Mouse (Mus musculus) urinary bladder, postnatal 0 days (tissue): ENCODE results near the gene Mafg. TPM values are rescaled to one million over a fixed set of nuclear protein-coding genes. Genes with fewer than 3 reads are reported as not detected.

Experiments used
- microRNA-seq: library from miRNA; unstranded; fragments of <30 nt; microRNA quantifications from one replicate; pipeline ENCODE4, GENCODE M21; 2016
- polyA plus RNA-seq: library from polyadenylated mRNA; unstranded; fragments of >200 nt; fragmentation: Nextera tagmentation; extraction: Ambion mirVana; gene quantifications from 2 replicates; pipeline ENCODE4 v1.2.1, GENCODE M21; 2015

The Mafg gene
- polyA plus RNA-seq = 19.3 and 22.6 TPM in 2 replicates

DNA sequence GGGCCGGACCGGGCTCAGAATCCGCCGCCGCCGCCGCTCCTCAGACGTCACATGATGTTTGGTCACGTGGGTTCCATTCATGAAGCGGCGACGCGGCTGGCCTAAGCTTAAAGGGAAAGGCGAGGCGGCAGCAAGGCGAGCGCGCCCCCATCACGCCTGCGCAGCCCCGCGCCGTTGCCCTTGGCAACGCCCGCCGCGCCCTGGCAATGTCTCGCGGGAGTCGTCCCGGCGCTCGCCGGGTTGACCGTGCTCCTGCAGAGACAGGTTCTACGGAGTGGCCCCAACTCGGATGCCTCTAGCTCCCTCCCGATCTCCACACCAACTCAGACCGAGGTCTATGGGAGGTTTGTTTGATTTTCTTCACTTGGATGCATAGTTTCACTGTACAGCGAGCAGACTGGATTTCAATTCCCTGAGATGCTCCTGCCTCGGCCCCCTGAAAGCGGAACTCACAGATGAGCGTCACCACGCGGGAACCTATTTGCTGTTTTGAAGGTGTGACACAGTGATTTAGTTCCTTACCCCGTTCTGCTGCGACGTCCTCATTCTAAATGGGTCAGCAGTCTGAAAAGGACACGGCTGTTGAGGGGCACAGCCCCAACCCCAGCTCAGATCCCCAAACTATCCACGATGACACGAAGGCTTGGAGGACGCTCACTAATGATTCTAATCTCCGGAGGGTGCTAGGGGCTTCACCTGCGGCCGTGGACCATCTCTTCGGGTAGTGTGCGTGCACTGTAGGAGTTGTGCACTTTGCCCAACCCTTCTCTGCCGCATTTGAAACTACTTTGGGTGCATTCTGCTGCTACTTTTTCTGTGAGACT is at the start of gene Mafg:
Gene Mafg, minus strand, starts transcription at position 81 of the 824 bp plus-strand sequence.

DNA sequence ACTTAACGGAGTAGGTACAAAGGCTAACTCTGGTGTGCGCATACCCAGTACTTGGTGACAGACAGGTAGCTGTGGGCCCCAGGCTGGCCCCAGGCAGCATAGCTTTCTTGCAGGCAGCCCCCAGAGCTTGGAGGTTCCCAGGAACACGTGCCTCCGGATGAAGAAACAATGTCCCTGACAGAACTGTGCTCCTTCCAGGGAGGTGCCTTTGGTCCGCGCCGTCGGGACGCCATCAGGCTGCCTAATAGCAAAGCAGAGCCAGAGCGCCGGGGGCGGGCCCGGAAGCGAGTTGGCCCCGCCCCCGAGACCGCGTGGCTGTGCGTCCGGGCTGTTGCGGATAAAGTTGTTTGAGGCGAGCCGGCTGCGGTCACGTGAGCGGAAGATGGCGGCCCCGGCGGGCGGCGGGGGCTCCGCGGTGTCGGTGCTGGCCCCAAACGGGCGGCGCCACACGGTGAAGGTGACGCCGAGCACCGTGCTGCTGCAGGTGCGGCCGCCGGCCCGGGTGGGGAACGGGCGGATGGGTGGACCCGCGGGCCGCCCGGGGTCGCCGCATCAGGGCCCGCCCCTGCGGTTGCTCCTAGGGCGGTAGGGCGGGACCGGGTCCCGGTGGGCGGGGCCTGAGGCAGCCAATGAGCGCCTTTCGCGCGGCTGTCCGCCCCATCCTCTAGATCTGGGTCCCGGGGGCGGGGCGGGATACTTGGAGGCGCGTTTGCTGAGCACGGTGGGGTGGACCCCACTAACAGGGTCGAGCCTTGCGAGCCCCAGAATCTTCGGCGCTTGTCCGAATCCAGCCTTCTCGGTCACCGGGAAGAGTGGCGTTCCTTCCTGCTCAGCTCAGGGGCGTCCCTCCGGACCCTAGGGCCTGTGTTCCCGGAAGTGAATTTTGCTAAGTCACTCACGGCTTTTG is 39.5 kb upstream of the Mafg start, which contains the start of gene Aspscr1:
Gene Aspscr1, plus strand, starts transcription at position 287 of the 907 bp plus-strand sequence.

DNA sequence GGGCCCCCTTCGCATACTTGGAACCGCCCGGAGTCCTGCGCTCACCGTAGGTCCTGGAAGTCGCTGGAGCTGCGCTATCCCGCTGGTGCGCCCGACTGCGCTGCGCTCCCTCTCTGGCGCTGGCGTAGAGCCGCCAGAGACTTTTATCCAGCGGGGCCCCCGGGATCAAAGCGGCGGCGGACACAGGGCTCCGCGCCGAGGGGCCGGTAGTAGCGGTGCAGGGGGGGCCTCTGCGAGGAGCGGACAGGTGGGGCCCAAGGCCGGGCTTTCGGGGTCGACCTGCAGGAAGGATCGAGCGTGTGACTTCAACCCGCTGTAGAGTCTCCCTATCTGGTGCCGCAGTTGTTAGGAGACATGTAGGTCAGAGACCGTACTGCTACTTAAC is 27.7 kb upstream of the Mafg start, which contains the start of gene Notum:
Gene Notum, minus strand, starts transcription at position 100 of the 385 bp plus-strand sequence.

DNA sequence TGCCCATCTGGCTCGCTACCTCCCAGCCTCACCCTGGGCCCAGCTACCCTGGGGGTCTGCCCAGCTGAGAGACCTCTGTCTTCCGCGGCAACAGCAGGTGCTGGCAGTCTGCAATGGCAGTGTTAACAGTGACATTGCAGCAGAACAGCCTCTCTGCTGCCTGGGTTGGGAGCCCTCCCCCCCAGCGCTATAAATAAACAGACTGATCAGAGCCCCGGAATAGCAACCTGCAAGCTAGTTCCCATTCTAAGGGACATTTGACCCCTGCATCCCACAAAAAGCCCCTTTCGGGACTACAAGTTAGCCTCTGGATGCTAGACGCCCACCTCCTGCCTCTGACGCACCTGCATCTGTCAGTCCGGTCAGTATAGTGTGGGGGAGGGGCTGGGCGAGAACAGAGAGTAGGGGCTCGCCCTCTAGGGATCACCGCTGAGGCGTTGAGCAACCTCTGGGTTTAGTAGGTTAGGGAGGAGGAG is 14.6 kb upstream of the Mafg start, which contains the start of gene Myadml2:
Gene Myadml2, minus strand, starts transcription at position 158 of the 476 bp plus-strand sequence.

DNA sequence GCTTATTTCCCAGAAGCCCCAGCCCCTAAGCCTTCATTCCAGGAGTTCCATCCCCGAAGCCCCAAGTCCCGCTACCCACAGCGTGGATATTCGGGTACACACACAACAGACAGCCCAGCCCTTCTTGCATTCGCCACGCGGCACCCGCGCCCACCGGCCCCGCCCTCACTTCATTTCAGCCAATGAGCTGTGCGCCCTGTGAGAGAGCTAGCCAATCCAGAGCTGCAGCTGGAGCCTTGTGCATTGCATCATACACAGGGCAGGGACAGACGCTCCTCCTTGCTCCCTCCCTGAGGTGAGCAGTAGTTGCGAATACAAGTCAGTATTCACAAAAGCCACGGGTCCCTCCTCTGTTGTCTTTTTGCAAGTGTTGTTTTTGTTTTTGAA is 10.2 kb upstream of the Mafg start, which contains the start of gene Pycr1:
Gene Pycr1, minus strand, starts transcription at position 169 of the 387 bp plus-strand sequence.

DNA sequence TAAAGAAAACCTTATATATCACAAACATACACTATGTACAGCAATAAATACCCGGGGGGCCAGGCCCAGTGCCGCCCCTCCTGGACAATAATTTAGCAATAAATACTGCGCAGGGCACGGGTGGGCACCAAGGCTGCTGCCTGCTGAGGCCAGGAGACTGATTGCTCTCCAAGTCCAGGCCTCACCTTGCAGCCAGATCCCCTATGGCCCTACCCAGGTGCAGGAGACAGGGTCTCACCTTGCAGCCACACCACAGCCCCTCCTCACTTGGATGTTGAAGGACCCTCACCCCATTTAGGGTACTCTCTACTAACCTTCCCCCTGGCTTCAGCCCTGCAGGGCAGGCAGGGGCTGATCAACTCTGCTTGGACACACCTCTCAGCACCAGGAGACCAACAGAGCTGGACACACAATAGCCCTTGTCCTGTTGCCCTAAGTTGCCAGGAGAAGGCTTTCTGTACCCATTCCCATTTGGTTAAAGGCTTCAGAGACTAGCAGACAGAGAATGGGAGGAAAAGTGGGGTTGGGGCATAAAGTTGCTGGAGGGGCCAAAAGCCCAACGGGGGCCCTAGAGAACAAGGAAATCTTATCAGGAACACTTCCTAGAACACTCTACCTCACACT is 8.1 kb downstream of the Mafg start, which contains the start of gene Sirt7:
Gene Sirt7, minus strand, starts transcription at position 89 of the 624 bp plus-strand sequence.

DNA sequence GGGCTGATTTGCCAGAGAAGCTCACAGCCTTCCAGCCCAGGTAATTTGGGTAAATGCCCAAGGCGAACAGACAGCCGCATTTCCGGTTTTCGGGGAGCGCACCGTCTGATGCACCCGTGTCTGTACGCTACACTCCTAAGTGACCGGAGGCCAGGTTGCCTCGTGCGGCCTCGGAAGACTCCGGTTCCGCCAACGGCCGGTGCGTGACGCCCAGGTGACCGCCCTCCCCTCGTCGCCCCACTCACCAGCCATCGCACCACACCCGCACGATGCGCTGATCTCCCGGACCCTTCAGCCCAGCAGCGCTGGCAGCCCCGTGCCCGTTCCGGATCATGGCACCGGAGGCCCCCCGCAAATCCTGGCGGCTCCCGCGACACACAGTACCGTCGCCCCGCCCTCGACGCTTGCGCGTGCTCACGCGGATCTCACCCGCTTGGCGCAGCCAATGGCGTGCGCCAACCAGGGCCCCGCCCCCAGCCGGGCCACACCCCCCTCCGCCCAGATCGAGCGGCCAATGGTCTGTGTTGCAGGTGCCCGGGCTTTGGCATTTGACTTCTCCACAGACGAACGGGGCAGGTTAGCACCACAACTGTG is 15.8 kb downstream of the Mafg start, which contains the start of gene Pcyt2:
Gene Pcyt2, minus strand, starts transcription at position 418 of the 594 bp plus-strand sequence.

DNA sequence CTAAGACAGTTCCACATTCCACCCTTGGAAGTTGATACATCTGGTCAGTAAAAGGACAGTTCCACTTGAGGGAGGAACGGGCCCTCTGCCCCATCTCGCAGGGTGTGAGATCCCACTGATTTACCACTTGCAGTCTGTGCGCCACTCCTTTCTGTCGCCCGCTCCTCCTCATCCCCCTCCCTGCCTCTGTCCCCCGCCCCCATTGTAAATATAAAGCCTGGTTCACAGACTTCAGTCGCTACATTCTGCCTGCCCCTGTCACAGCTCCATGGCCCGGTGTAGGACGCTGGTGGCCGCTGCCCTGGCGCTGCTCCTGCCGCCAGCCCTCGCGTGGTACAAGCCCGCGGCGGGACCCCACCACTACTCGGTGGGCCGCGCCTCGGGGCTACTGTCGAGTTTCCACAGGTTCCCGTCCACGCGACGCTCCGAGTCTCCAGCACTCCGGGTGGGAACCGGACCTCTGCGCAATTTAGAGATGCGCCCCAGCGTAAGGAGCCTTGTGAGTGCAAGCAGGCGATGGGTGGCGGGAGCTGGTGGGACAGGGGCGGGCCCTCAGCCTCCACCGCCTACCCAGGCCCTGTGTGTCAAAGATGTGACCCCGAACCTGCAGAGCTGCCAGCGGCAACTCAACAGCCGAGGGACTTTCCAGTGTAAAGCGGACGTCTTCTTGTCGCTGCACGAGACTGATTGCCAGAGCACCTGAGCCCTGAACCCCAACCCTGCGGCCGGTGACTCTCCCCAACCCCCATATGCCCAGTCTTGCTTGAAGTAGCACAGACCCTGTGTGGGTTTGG is 25.0 kb downstream of the Mafg start, which contains the start of gene Npb:
Gene Npb, plus strand, starts transcription at position 237 of the 794 bp plus-strand sequence.

DNA sequence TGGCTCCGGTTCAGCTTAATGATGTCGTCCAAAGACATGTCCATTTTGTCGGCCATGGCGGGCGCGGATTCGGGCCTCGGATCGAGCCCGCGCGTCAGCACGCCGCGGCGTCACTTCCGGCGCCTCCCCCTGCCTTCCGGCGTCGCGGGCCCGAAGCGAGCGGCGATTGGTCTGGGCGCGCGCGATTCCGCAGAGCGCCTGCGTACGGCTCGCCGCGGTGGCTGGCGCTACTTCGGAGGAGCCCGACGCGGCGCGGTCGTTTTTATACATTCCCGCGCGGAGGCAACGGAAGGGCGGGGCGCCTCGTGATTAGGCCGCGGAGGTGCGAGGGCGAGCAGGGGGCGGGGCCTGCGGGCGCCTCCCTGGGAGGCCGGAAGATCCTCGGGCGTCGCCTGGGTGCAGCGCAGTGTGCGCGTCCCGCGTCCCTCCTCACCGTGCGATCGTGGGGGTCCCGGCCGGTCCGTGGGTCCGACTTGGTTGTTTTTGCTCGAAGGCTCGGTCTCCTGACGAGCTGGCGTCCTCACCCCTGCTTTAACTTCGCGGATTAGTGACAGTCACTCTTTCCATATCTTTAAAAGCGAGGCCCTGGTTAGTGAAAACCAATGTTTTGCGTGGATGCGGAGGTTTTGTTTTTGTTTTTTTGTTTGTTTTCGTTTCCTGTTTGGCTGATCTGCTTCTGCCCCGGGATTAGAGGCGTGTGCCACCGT is 35.0 kb downstream of the Mafg start, which contains the start of the genes Alyref and Anapc11:
Gene Alyref, minus strand, starts transcription at position 83 of the 707 bp plus-strand sequence.
Gene Anapc11, plus strand, starts transcription at position 139 of the 707 bp plus-strand sequence.

DNA sequence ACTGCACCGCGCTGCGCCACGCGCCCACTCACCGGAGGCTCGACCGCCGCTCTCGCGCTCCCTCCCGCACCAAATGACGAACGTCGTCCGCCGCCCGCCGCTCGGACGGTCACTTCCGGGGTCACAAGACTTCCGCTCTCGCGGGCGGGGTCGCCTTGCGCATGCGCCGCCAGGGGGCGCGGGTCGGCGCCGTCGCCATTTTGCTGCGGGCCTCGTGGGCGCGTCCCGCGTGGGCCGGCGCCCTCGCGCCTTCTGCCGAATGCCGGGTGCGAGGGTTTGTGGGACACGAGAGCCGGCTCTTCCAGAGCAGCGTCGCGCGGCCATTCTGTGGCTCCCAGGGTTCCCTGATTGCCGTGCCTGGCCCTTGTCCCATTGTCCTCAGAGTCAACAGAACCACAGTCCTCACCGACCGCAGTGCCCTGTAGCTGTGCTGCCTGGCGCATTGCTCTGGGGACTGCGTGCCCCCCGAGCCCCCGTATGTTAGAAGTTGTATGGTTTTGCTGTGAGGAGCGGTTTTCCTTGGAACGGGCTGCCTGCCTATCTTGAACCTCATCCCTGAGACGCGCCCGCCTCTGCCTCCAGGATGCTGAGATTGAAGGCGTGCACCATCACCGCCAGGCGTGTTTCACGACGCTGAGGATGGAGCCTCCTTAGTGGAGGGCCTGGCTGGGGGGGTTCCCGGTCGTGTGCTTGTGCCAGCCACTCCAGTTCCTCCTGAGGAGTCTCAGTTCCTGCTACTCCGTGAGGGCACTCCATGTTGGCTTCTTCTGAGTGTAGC is 51.7 kb downstream of the Mafg start, which contains the start of gene Arhgdia:
Gene Arhgdia, minus strand, starts transcription at position 135 of the 778 bp plus-strand sequence.

Small RNA genes within 50 kb of the gene (microRNA-seq; reads per million reads assigned to microRNA genes)
- gene Mir6936 = not detected

Other genes with a start within 250 kb of the Mafg start
- 16.9 and 18.8 TPM in 2 replicates for gene Nploc4, start 195.9 kb downstream of the Mafg start, polyA plus RNA-seq
- not detected in 2 replicates for gene Tspan10, start 191.0 kb downstream of the Mafg start, polyA plus RNA-seq
- not detected in 2 replicates for gene Pde6g, start 180.1 kb downstream of the Mafg start, polyA plus RNA-seq
- gene Oxld1, start 175.5 kb downstream of the Mafg start, polyA plus RNA-seq = 17.1 and 17.8 TPM in 2 replicates
- gene Ccdc137, start 175.5 kb downstream of the Mafg start, polyA plus RNA-seq = 13.1 and 15.9 TPM in 2 replicates
- gene Arl16, start 166.0 kb downstream of the Mafg start, polyA plus RNA-seq = 29.6 and 31.2 TPM in 2 replicates
- 91.2 and 100 TPM in 2 replicates for gene Mrpl12, start 149.0 kb downstream of the Mafg start, polyA plus RNA-seq
- gene Slc25a10, start 141.8 kb downstream of the Mafg start, polyA plus RNA-seq = 34.6 and 38.5 TPM in 2 replicates
- 0.93 and 0.97 TPM in 2 replicates for gene Gcgr, start 102.9 kb downstream of the Mafg start, polyA plus RNA-seq
- gene Mcrip1, start 83.9 kb downstream of the Mafg start, polyA plus RNA-seq = 157 and 172 TPM in 2 replicates
- gene Ppp1r27, start 82.5 kb downstream of the Mafg start, polyA plus RNA-seq = not detected in 2 replicates
- 515 and 546 TPM in 2 replicates for gene P4hb, start 60.3 kb downstream of the Mafg start, polyA plus RNA-seq
- 458 and 475 TPM in 2 replicates for gene Arhgdia, start 52.0 kb downstream of the Mafg start, polyA plus RNA-seq
- gene Alyref, start 35.2 kb downstream of the Mafg start, polyA plus RNA-seq = 162 and 194 TPM in 2 replicates
- gene Anapc11, start 35.2 kb downstream of the Mafg start, polyA plus RNA-seq = 165 and 166 TPM in 2 replicates
- gene Npb, start 25.1 kb downstream of the Mafg start, polyA plus RNA-seq = 0.43 and 1.1 TPM in 2 replicates
- gene Pcyt2, start 15.7 kb downstream of the Mafg start, polyA plus RNA-seq = 72.3 and 111 TPM in 2 replicates
- gene Sirt7, start 8.4 kb downstream of the Mafg start, polyA plus RNA-seq = 24.9 and 25.5 TPM in 2 replicates
- 22.5 and 33.3 TPM in 2 replicates for gene Pycr1, start 10.2 kb upstream of the Mafg start, polyA plus RNA-seq
- 0.28 TPM in 1 of 2 replicates, not detected in the other for gene Myadml2, start 14.6 kb upstream of the Mafg start, polyA plus RNA-seq
- 2.6 and 4.4 TPM in 2 replicates for gene Notum, start 27.6 kb upstream of the Mafg start, polyA plus RNA-seq
- 72.0 and 79.9 TPM in 2 replicates for gene Aspscr1, start 39.4 kb upstream of the Mafg start, polyA plus RNA-seq
- 94.9 and 105 TPM in 2 replicates for gene Cenpx, start 80.1 kb upstream of the Mafg start, polyA plus RNA-seq
- 21.2 and 22.0 TPM in 2 replicates for gene Lrrc45, start 80.3 kb upstream of the Mafg start, polyA plus RNA-seq
- gene Rac3, start 87.9 kb upstream of the Mafg start, polyA plus RNA-seq = 10.7 and 14.6 TPM in 2 replicates
- gene Dcxr, start 93.7 kb upstream of the Mafg start, polyA plus RNA-seq = 31.5 and 35.7 TPM in 2 replicates
- 81.7 and 93.4 TPM in 2 replicates for gene Cbr2, start 98.5 kb upstream of the Mafg start, polyA plus RNA-seq
- 1.5 and 2.2 TPM in 2 replicates for gene Hmga1b, start 129.2 kb upstream of the Mafg start, polyA plus RNA-seq
- gene Rfng, start 150.6 kb upstream of the Mafg start, polyA plus RNA-seq = 19.7 and 20.3 TPM in 2 replicates
- gene Gps1, start 150.7 kb upstream of the Mafg start, polyA plus RNA-seq = 118 and 123 TPM in 2 replicates
- 38.1 and 41.2 TPM in 2 replicates for gene Dus1l, start 162.8 kb upstream of the Mafg start, polyA plus RNA-seq
- 17.8 and 30.1 TPM in 2 replicates for gene Fasn, start 190.9 kb upstream of the Mafg start, polyA plus RNA-seq